ENCODE assay signal across 9 mouse cellular contexts in the genomic region with DNA sequence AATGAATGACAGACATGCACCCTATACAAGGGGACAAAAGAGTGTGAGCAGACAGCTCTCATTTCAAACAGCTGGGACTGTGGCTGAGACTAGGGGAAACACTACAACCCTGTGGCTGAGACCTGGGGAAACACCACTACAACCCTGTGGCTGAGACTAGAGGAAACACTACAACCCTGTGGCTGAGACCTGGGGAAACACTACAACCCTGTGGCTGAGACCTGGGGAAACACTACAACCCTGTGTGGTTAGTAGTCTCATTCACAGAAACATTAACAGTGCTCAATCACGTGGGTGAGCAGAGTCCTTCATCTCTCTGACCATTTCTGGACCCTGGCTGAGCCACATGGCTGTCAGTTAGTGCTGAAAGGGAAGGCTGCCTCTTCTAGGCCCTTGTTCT.
"Had no signal": no experiment of that assay in that cellular context is flagged by ENCODE, and none has a peak within 500 bp of the region (broad histone marks: within the 10 kb centered on the region; RNA-seq: fewer than 3 reads in every experiment).

No protein-coding gene starts in this region.

- DNase-seq: layer of hippocampus, adult 9-11 months; left cerebral cortex, postnatal 4 days; lung, adult 18-20 months; lung, postnatal 10 days; lung, postnatal 36 days; midbrain, embryonic 14.5 days; thymus, adult 2 months; thymus, postnatal 14 days; thymus, postnatal 4 days had no signal
